21 mouse cellular contexts compared by ENCODE assay signal in the genomic region with DNA sequence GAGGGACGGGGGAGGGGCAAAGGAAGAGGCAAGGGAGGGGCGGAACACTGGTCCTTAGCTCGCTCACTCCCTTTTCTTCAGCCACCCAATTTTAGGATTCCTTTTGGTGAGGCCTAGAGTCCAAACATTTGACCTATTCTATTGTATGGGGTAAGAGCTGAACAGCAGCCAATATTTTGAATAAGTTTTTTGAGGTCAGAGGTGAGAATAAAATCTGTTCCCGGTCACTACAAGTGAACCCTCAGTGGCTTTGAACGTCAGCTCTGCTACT. TPM values are rescaled to one million over a fixed set of nuclear protein-coding genes. Genes with fewer than 3 reads are reported as not detected.
"Had no signal": no experiment of that assay in that cellular context is flagged by ENCODE, and none has a peak within 500 bp of the region (broad histone marks: within the 10 kb centered on the region; RNA-seq: fewer than 3 reads in every experiment).

No protein-coding gene starts in this region.

- DNase-seq: liver, embryonic 13.5 days; midbrain, embryonic 14.5 days; retina, postnatal 1 day; right cerebral cortex, adult 18-20 months; right cerebral cortex, postnatal 25 days; right cerebral cortex, postnatal 4 days; spleen, adult 18-20 months; thymus, adult 18-20 months; thymus, postnatal 14 days; thymus, postnatal 36 days had no signal

- H3K27me3 ChIP-seq: liver, embryonic 13.5 days; liver, embryonic 15.5 days; lung, embryonic 15.5 days; neural tube, embryonic 13.5 days had no signal

- H3K4me2 ChIP-seq: liver, embryonic 11.5 days; liver, embryonic 13.5 days; liver, embryonic 15.5 days; lung, embryonic 15.5 days; midbrain, embryonic 12.5 days; neural tube, embryonic 13.5 days; neural tube, embryonic 15.5 days had no signal

- H3K9ac ChIP-seq: liver, embryonic 13.5 days; liver, embryonic 15.5 days; lung, embryonic 15.5 days; midbrain, embryonic 12.5 days; neural tube, embryonic 13.5 days; neural tube, embryonic 15.5 days had no signal

- H3K27ac ChIP-seq: liver, embryonic 13.5 days; liver, embryonic 15.5 days; lung, embryonic 15.5 days; midbrain, embryonic 10.5 days; midbrain, embryonic 12.5 days; neural tube, embryonic 13.5 days; neural tube, embryonic 15.5 days had no signal

- H3K9me3 ChIP-seq: liver, embryonic 13.5 days; liver, embryonic 15.5 days; lung, embryonic 15.5 days; midbrain, embryonic 10.5 days; midbrain, embryonic 12.5 days; neural tube, embryonic 13.5 days; neural tube, embryonic 15.5 days had no signal

- ATAC-seq: midbrain, embryonic 16.5 days had no signal

- H3K36me3 ChIP-seq: liver, embryonic 13.5 days; liver, embryonic 15.5 days; midbrain, embryonic 10.5 days; midbrain, embryonic 12.5 days; neural tube, embryonic 13.5 days; neural tube, embryonic 15.5 days had no signal

- H3K4me1 ChIP-seq: liver, embryonic 13.5 days; liver, embryonic 15.5 days; midbrain, embryonic 12.5 days; neural tube, embryonic 13.5 days had no signal

- H3K4me3 ChIP-seq: liver, embryonic 13.5 days; liver, embryonic 15.5 days; lung, embryonic 15.5 days; midbrain, embryonic 10.5 days; midbrain, embryonic 12.5 days; myocyte; neural tube, embryonic 13.5 days; neural tube, embryonic 15.5 days had no signal

RNA-seq across cellular contexts. Expression of a gene that starts 36.4 kb away (rescaled TPM):
- polyA plus RNA-seq: liver, embryonic 15.5 days; neural tube, embryonic 11.5 days; small intestine, adult 2 months had no signal
